Mouse (Mus musculus) 3T3-L1 (cell line): ENCODE data around the gene Fcrl5.

ENCODE experiments used
- DNase-seq: peaks from one replicate; pipeline ENCODE4 v3.0.0-alpha.2; 2015; ENCODE audit warnings: low read depth, low spot score

Fcrl5 gene

GRCm38 (mm10) chr3:87500088-87501055, 64.8 kb downstream of the Fcrl5 start:
- no peak for DNase-seq

GRCm38 (mm10) chr3:87501151-87501550, 65.6 kb downstream of the Fcrl5 start:
- no peak for DNase-seq

GRCm38 (mm10) chr3:87502771-87503170, 67.2 kb downstream of the Fcrl5 start:
- no peak for DNase-seq

- DNase-seq, result peak; percentile 75
Observed at GRCm38 (mm10) chr3:87504330-87504729, 68.8 kb downstream of the Fcrl5 start.

- DNase-seq, result no peak
Observed at GRCm38 (mm10) chr3:87504749-87505425, 69.3 kb downstream of the Fcrl5 start.

- no peak for DNase-seq
Observed at GRCm38 (mm10) chr3:87506456-87507416, 71.2 kb downstream of the Fcrl5 start.

- DNase-seq, result peak; percentile 93
Observed at GRCm38 (mm10) chr3:87508205-87508901, 72.8 kb downstream of the Fcrl5 start.

- DNase-seq, result peak; percentile 58
Observed at GRCm38 (mm10) chr3:87509061-87509460, 73.5 kb downstream of the Fcrl5 start.

GRCm38 (mm10) chr3:87510832-87511231, 75.3 kb downstream of the Fcrl5 start:
- DNase-seq, result no peak

- DNase-seq, result no peak
Observed at GRCm38 (mm10) chr3:87511971-87512765, 76.6 kb downstream of the Fcrl5 start.

- no peak for DNase-seq
Observed at GRCm38 (mm10) chr3:87515567-87516081, 80.1 kb downstream of the Fcrl5 start.

GRCm38 (mm10) chr3:87518425-87518824, 82.9 kb downstream of the Fcrl5 start:
- no peak for DNase-seq

GRCm38 (mm10) chr3:87521126-87521525, 85.6 kb downstream of the Fcrl5 start:
- no peak for DNase-seq

- no peak for DNase-seq
Observed at GRCm38 (mm10) chr3:87521833-87522232, 86.3 kb downstream of the Fcrl5 start.

GRCm38 (mm10) chr3:87523701-87524100, 88.1 kb downstream of the Fcrl5 start:
- DNase-seq, result no peak

GRCm38 (mm10) chr3:87525043-87525836, 89.7 kb downstream of the Fcrl5 start, which contains the start of gene Etv3:
Gene Etv3, plus strand, starts transcription at chr3:87525407.
- peak; percentile 80 for DNase-seq

- peak; percentile 41 for DNase-seq
Observed at GRCm38 (mm10) chr3:87525837-87526570, 90.4 kb downstream of the Fcrl5 start.

- no peak for DNase-seq
Observed at GRCm38 (mm10) chr3:87527139-87527538, 91.6 kb downstream of the Fcrl5 start.
